Mouse (Mus musculus) liver, postnatal 0 days (tissue): Measurements from ENCODE around the gene Nfkbie.

ENCODE experiments used
- CTCF ChIP-seq: sonication (generic); IDR thresholded peaks from 2 replicates; pipeline ENCODE4 v1.5.1; 2016; ENCODE audit warnings: antibody characterized with exemption, low read depth
- EP300 ChIP-seq: IDR thresholded peaks from 2 replicates; pipeline ENCODE4 v1.6.1; 2016; ENCODE audit warnings: antibody characterized with exemption, low read depth, mild to moderate bottlenecking

GRCm38 (mm10) chr17:45553065-45553464 lies 2.4 kb upstream of the Nfkbie start:
- TF ChIP-seq CTCF (no peak), EP300 (no peak)
